ENCODE assay signal across 33 mouse cellular contexts in genomic region chr6:126108771-126109170, GRCm38 (mm10). TPM values are rescaled to one million over a fixed set of nuclear protein-coding genes. Genes with fewer than 3 reads are reported as not detected.
"Had no signal": no experiment of that assay in that cellular context is flagged by ENCODE, and none has a peak within 500 bp of the region (broad histone marks: within the 10 kb centered on the region; RNA-seq: fewer than 3 reads in every experiment).

No protein-coding gene starts in this region.

- DNase-seq: left cerebral cortex, postnatal 4 days; liver, embryonic 13.5 days; lung, adult 18-20 months; lung, adult 2 months; lung, embryonic 14.5 days; lung, postnatal 10 days; lung, postnatal 14 days; lung, postnatal 36 days; midbrain, embryonic 14.5 days had no signal

- ATAC-seq: liver, embryonic 12.5 days; lung, postnatal 0 days; midbrain, embryonic 13.5 days; midbrain, embryonic 15.5 days; midbrain, embryonic 16.5 days had no signal

- H3K27ac ChIP-seq: left cerebral cortex, adult 2 months; limb, embryonic 10.5 days; limb, embryonic 12.5 days; limb, embryonic 13.5 days; limb, embryonic 15.5 days; liver, embryonic 12.5 days; liver, embryonic 13.5 days; liver, embryonic 14.5 days; liver, embryonic 15.5 days; lung, embryonic 15.5 days; macrophage; midbrain, embryonic 10.5 days; midbrain, embryonic 12.5 days; midbrain, embryonic 13.5 days; midbrain, embryonic 15.5 days; neural tube, embryonic 12.5 days had no signal

- H3K9me3 ChIP-seq: limb, embryonic 10.5 days; limb, embryonic 12.5 days; limb, embryonic 13.5 days; limb, embryonic 15.5 days; liver, embryonic 12.5 days; liver, embryonic 13.5 days; liver, embryonic 15.5 days; lung, embryonic 15.5 days; midbrain, embryonic 10.5 days; midbrain, embryonic 12.5 days; midbrain, embryonic 13.5 days; midbrain, embryonic 15.5 days; neural tube, embryonic 12.5 days had no signal

- H3K4me1 ChIP-seq: liver, embryonic 12.5 days; liver, embryonic 13.5 days; liver, embryonic 15.5 days; megakaryocyte, embryonic 14.5 days; midbrain, embryonic 10.5 days; midbrain, embryonic 12.5 days; midbrain, embryonic 13.5 days; midbrain, embryonic 15.5 days; neural tube, embryonic 12.5 days had no signal

- H3K27me3 ChIP-seq: limb, embryonic 12.5 days; limb, embryonic 13.5 days; limb, embryonic 15.5 days; liver, embryonic 12.5 days; liver, embryonic 13.5 days; liver, embryonic 15.5 days; lung, embryonic 15.5 days; midbrain, embryonic 12.5 days; midbrain, embryonic 13.5 days; midbrain, embryonic 15.5 days; neural tube, embryonic 12.5 days had no signal

- H3K4me3 ChIP-seq: left cerebral cortex, adult 2 months; limb, embryonic 10.5 days; limb, embryonic 12.5 days; limb, embryonic 13.5 days; limb, embryonic 15.5 days; liver, embryonic 12.5 days; liver, embryonic 13.5 days; liver, embryonic 15.5 days; lung, embryonic 15.5 days; megakaryocyte, embryonic 14.5 days; midbrain, embryonic 10.5 days; midbrain, embryonic 12.5 days; midbrain, embryonic 13.5 days; midbrain, embryonic 15.5 days; myocyte; neural tube, embryonic 12.5 days had no signal

- H3K4me2 ChIP-seq: limb, embryonic 12.5 days; limb, embryonic 13.5 days; limb, embryonic 15.5 days; liver, embryonic 12.5 days; liver, embryonic 13.5 days; liver, embryonic 15.5 days; lung, embryonic 14.5 days; lung, embryonic 15.5 days; midbrain, embryonic 11.5 days; midbrain, embryonic 12.5 days; midbrain, embryonic 13.5 days; midbrain, embryonic 15.5 days; neural tube, embryonic 12.5 days had no signal

- H3K9ac ChIP-seq: limb, embryonic 12.5 days; limb, embryonic 13.5 days; limb, embryonic 15.5 days; liver, embryonic 12.5 days; liver, embryonic 13.5 days; liver, embryonic 14.5 days; liver, embryonic 15.5 days; lung, embryonic 14.5 days; lung, embryonic 15.5 days; midbrain, embryonic 12.5 days; midbrain, embryonic 13.5 days; midbrain, embryonic 15.5 days; neural tube, embryonic 12.5 days had no signal

- H3K36me3 ChIP-seq: liver, embryonic 12.5 days; liver, embryonic 13.5 days; liver, embryonic 15.5 days; lung, embryonic 15.5 days; midbrain, embryonic 10.5 days; midbrain, embryonic 12.5 days; midbrain, embryonic 13.5 days; midbrain, embryonic 15.5 days; neural tube, embryonic 12.5 days had no signal

RNA-seq across cellular contexts. Expression of gene Ntf3, which starts 57.9 kb away (rescaled TPM):
- total RNA-seq: megakaryocyte progenitor cell, adult 5-6 weeks; megakaryocyte, adult 5-6 weeks; megakaryocyte-erythroid progenitor cell, adult 5-6 weeks; monocyte, adult 5-6 weeks had no signal
- polyA plus RNA-seq: macrophage, myocyte had no signal
